Mouse (Mus musculus): Measurements from ENCODE around the gene Maip1.

Gene Maip1

DNA sequence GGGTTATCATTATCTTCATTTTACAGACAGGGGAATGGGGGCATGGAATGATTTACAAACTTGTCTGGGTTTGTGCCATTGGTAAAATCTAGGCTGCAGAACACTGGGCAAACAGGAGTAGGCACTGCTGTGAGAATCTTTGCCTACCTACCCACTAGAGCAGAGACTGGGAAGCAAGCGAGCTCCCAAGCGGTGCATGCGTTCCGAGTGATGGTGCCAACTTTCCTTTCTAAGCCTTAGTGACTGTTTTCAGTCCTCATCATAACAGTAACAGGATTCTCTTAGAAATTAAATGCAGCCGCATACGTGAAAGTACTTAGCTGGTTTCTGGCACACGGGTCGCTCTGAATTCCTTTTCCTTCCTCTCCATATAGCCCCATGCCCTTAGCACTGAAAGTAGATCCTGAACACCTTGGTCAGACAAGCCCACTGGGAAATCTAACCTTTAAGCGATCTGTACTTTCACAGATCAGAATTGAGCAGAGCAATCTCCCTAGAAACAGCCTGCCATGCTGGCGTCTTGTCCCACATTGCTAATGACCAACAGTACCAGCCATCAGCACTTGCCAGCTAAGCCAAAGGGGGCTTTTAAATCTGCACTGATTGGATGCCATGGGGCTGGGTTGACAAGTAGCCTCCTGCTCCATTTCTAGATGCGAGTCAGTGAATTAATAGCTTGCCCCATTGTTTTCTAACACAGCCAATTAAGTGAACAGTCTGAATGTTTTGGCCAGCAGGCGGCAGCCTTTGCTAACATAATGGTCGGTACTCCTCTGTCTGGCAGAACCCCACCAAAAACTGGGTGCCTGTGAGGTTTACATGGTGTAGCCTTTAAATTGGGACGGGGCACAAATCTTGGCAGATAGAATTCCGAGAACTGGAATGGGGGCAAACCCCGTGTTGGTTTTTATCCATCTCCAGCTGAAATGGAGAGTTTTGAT lies 22.5 kb downstream of the Maip1 start:
- in situ Hi-C loops (cut with MboI, MseI) = loop anchor here in 1 of 2 experiments (5.0 to 25.0 kb wide), 2 partner anchors 524 to 859 kb away; partner anchors contain the start of gene Aox2

DNA sequence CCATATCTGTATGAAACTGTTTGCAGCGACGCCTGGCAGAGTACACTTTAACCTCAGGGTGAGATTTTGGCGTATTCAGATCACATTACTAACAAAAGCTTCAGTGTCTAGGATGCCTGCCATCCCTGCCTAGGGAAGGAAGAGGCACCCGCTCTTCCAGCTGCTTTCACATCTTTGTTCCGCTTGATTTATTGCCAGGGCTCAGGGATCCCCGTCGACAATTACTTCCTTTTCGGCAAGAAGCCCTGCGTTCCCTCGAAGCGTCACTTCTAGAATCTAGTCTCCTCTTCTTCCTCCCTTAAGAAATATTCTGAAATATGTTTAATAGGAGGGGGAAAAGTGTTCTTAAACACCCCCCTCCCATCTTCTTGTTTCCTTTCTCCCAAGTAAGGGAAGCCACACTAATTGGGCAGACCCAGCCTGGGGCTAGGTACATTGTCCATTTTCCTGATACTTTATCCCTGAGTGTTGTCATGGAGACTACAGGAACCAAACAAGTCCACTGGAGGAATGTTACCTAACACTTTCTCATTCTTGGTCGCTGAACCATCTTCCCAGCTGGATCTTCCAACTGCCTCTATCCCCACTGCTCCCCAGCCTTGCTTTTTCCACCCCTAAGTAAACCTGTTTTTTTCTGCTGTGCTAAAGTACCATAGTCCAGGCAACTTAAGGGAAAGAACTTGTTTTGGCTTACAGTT lies 23.8 kb downstream of the Maip1 start:
- in situ Hi-C loops (cut with MboI, MseI) = loop anchor here (5.0 to 25.0 kb wide), 4 partner anchors 522 to 865 kb away; partner anchors contain the start of gene Aox2 (in 1 of the 2)

DNA sequence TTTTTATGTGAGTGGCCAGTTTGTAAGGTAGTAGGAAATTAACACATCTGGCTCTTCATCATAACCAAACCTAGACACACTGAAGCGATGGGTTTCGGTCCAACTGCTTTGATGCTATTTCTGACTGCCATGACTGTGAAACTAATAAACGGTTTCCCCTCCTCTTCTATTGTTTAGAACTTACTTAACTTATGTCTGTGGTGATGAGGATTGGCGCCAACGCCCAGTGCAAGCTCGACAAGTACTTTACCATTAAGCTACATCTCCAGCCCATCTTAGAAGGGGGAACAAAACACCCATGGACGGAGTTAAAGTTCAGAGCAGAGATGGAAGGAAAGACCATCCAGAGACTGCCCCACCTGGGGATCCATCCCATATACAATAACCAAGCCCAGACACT lies 27.0 kb downstream of the Maip1 start:
- in situ Hi-C loops (cut with MboI, MseI) = loop anchor here (5.0 to 25.0 kb wide), 3 partner anchors 599 to 862 kb away; partner anchors contain the start of gene Aox2 (in 1 of the 2)

DNA sequence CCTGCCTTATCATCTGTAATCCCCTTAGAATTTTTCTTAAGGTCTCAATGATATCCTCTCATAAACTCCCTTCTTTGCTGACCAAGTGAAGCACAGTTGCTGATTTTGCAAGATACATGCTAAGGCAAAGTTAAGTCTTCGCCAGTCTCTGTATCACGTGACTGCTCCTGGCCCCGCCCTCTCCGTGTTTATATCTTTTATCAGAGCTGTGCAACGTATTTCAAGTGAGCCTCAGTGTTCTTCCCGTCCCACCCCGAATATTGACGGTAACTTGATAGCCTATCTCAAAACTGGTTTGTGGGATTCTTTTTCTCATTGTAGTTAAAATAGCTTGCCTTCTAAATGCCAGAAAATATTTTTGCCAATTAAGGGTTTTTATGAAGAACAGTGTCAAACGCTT lies 30.3 kb downstream of the Maip1 start:
- in situ Hi-C loops (cut with MboI, MseI) = loop anchor here (10.0 to 25.0 kb wide), 2 partner anchors 851 to 858 kb away; partner anchors contain the start of gene Aox2 (in 1 of the 2)

DNA sequence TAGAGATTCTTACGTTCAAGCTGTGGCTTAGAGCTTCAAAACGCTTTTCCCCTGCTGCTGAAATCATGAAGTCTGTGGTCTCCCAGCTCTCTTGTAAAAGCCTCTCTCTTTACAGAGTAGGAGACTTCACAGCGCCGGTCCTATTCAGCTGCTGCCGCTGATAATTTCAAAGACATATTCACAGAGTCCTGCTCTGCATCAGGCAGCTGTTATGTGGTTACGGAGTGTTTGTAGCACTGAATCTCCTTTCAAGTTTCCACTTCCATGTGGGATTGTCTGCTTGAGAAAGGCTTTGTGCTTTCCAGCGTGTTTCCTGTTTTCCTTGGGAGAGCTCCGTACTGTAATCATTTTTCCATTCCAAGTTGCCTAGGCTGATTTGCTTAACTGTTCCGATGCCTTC lies 30.8 kb downstream of the Maip1 start:
- in situ Hi-C loops (cut with MboI, MseI) = loop anchor here (10.0 to 25.0 kb wide), 2 partner anchors 850 to 858 kb away; partner anchors contain the start of gene Aox2 (in 1 of the 2)

DNA sequence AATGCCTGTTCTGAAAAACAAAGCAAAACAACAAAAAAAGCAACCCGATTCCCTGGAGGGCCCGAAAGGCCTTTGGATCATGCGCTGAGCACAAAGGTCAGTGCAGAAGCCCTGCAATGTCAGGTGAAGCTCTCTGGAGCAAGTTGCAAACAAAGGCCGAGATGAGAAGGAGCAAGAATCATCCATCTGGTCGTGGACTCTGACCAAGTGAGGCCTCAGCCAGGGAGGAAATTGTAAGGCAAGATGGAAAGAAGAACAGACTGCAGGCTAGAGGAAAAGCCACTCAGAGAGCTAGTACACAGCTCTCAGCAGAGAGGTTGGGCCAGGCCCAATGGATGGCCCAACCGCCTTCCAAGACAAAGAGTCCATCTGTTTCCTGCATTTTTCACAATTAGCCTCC lies 32.9 kb downstream of the Maip1 start:
- in situ Hi-C loops (cut with MboI, MseI) = loop anchor here (10.0 to 25.0 kb wide), 2 partner anchors 848 to 856 kb away; partner anchors contain the start of gene Aox2 (in 1 of the 2)

DNA sequence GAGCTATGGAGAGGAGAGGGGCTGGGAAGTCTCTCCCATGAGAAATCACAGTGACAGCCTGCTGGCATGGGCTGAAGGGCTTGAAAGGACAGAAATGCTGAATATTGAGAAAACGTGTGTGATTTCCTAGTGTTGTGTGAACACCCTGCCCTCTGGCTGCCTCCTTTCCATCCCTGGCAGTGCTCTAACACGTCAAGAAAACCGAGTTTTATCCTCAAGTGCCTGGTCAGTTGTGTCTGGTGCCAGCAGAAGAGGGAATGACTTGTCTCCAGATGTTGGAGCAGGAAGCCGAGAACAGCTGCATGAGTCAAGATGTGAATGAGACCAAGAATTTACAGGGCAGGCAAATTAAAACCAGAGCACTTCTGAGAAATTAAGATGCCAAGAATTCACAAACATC lies 34.6 kb downstream of the Maip1 start:
- in situ Hi-C loops (cut with MboI, MseI) = loop anchor here in 1 of 2 experiments (25.0 kb wide), 1 partner anchor 847 kb away; the partner anchor contains the start of gene Aox2

DNA sequence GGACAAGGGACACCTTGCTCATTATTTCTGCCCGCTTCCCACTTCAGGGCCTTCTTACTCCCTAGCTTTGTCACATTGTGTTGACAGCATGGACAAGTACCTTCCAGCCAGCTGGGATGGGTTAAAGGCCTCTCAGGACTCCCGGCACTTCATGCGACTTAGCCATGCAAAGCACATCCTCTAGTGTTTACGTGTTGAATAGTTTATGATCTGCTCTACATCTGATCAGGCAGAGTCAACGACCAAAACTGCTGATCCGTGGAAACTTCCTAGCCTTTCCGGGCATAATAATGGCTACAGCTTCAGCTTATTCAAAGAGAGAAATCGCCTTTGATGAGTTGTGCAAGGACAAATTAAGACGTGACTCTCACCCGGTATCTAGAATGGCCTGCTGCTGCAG lies 39.6 kb downstream of the Maip1 start:
- in situ Hi-C loops (cut with MboI, MseI) = loop anchor here in 1 of 2 experiments (25.0 kb wide), 1 partner anchor 842 kb away; the partner anchor contains the start of gene Aox2

DNA sequence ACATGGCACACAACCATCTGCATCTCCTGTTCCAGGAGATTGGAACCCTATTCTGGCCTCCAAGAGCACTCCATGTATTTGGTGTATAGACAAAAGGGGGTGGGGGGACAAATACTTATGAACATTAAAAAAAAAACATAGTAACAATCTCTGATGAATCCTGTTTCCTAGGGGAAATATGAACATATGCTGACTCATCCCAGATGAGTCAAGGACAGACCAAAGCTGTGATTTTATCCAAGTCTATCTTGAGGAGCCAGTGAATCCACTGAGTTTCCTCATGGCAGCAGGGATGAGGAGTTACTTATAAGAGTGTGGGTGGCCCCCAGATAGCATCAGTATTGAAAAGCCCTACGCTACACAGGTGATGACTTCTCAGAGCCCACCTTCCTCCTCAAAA lies 44.1 kb downstream of the Maip1 start:
- in situ Hi-C loops (cut with MboI, MseI) = no loop called here

DNA sequence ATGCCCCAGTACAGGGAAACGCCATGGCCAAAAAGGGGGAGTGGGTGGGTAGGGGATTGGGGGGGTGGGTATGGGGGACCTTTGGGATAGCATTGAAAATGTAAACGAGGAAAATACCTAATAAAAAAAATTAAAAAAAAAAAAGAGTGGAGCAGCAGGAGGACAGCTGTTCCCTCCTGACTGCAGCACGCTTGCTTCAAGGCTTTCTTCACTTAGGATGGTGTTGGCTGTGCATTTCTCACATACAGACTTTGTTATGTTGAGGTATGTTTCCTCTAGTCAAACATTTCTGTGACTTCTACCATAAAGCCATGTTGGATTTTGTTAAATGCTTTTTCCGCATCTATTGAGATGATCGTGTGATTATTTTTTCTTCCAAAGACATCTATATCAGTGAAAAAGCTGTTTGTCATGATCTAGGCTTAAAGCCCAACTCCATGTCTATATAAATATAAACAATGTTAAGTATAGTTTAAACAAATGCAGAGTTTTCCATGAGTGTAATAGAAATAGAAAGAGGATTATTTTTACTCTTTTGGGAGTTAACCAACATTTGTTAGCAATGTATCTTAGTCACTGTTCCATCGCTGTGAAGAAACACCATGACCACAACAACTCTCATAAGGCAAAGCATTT lies 54.3 kb downstream of the Maip1 start:
- in situ Hi-C loops (cut with MboI, MseI) = no loop called here

All from T-helper 17 cell (primary cell).